Mouse (Mus musculus): ENCODE measurements around the gene Dzank1.

GRCm38 (mm10) chr2:144544630-144545029 is 17.4 kb upstream of the Dzank1 start:
- TF ChIP-seq CTCF (IDR thresholded peaks at IDR 0.05; ENCODE audit: insufficient read depth, low read length) (no peak), POLR2A (IDR thresholded peaks at IDR 0.05; ENCODE audit: borderline replicate concordance, extremely low read depth, low read depth, low read length) (no peak)
